Mouse (Mus musculus): ENCODE results near the gene Fam151b. TPM values are rescaled to one million over a fixed set of nuclear protein-coding genes. Genes with fewer than 3 reads are reported as not detected.

The Fam151b gene
- 9.7 and 12.1 TPM in 2 replicates for polyA plus RNA-seq (2012; rRNA removed)

DNA sequence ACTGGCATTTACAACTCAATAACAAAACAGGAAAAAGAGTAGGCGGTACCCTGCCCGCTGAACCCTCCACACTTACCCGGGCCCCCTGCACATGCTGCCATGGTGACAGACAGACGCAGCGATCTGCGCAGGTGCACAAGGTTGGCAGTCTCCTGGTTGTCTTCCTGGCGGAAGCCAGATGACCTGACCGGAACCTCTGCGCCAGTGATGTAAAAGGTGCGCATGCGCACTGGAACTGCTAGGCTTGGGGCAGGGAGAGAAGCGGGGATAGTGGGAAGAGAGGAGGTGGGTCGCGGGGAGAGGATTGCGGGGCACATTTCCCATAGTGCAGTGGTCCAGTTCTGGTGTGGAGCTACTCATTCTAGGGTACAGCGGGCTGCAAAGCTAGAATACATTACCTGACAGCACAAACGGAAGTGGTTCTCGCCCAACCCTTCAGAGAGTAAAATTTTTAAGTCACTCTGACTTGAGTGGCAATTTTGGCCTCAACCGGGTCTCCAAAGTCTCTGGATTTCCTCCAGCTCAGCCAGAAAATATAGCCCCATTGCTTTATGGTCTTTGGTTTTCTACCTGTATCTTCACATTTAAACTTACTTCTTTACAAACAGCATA is at the start of gene Fam151b:
Fam151b (minus strand) TSS at position 164 of the 612 bp plus-strand sequence.
- peak; percentile 91 to 94 for DNase-seq (ENCODE audit: extremely low spot score in 1 of 2, low spot score in 1 of 2)

- DNase-seq (ENCODE audit: extremely low spot score in 1 of 2, low spot score in 1 of 2): no peak
Observed at GRCm38 (mm10) chr13:92532216-92532615, 48.4 kb upstream of the Fam151b start.

DNA sequence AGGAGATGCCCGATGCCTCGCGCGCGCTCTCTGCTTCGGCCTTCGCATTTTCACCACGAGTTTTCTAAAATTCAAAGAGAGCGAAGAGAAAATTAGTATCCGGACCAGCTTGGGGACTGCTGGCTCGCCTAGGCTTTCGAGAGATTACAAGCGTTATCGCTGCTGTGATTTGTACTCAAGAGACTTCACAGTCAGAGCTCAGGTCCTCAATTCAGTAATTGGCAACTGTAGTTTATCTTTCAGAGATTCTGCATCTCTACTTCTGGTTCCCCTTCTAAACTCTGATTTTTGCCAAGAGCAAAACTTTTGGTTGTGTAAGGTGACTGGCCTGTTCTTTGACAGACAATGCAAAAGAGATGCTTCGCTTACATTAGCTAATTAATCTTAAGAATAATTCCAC is 47.4 kb upstream of the Fam151b start:
- DNase-seq (ENCODE audit: extremely low spot score in 1 of 2, low spot score in 1 of 2): no peak

DNA sequence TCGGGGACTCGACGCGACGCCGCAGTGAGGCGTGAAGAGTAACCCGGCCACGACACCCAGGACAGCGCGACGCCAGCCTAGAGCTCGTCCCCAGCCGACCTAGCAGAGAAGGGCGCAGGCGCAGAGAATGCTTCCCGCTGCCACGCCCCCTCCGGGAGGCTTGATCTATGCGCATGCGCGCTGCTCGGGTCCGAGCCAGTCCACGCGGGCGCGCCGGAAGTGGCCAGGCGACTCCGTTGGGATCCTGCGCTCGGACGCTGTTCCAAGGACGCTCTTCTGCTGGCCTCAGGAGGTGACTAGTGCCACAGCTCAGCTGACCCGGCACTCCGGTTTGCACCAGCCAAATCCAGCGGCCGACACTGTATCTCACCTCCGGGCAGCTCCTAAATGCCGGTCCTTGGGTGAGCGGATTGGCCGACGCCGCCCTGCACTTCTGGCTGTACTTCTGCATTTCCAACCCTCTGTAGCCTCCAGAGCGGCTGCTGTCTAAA is 47.0 kb upstream of the Fam151b start, which contains the start of gene Zfyve16:
Zfyve16 (minus strand) TSS at position 148 of the 491 bp plus-strand sequence.
- peak; percentile 88 to 98 for DNase-seq (ENCODE audit: extremely low spot score in 1 of 2, low spot score in 1 of 2)

DNA sequence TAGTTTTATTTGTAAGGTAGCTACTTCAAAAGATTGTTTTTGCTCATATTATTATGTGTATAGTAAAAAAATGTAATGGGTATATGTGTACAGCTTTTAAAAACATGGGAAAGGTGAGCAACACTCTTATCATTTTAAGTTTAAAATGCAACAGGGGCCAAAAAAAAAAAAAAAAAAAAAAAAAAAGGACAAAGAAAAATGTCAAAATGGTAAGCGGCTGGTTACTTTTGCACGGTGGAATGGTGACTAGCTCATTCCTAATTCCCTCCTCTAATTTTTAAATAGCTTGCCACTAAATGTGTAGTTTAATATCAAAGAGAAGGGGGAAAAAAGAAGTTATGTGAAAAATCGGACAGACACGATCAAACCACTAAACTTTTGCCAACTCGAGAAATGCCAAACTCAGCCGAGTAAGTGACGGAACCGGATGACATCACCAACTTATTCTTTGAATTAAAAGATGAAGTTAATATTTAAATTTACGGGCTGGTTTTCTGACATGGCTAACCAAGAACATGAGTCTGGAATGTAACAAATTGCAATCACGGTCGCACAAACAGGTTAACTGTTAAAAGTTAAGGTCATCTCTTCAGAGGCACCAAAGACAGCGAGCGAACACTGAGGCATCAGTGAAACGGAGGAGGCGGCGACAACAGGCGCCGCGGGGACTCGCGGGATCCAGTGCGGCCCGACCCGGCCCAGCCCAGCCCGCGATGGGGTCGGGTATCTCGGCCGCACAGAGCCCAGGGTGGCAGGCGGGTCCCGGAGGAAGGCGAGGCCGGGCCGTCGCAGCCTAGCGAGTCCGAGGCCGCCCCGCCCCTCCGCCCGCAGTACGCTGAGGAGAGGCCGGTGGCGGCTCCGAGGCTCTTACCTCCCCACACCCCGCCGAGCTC is 46.3 kb upstream of the Fam151b start:
- DNase-seq (ENCODE audit: extremely low spot score in 1 of 2, low spot score in 1 of 2): peak; percentile 3 to 26

- no peak for DNase-seq (ENCODE audit: extremely low spot score in 1 of 2, low spot score in 1 of 2)
Observed at GRCm38 (mm10) chr13:92523178-92523813, 39.5 kb upstream of the Fam151b start.

GRCm38 (mm10) chr13:92504871-92505270 is 21.1 kb upstream of the Fam151b start:
- no peak for DNase-seq (ENCODE audit: extremely low spot score in 1 of 2, low spot score in 1 of 2)

- DNase-seq (ENCODE audit: extremely low spot score in 1 of 2, low spot score in 1 of 2): no peak
Observed at GRCm38 (mm10) chr13:92491923-92492322, 8.1 kb upstream of the Fam151b start.

- DNase-seq (ENCODE audit: extremely low spot score in 1 of 2, low spot score in 1 of 2): no peak
Observed at GRCm38 (mm10) chr13:92490817-92491216, 7.0 kb upstream of the Fam151b start.

GRCm38 (mm10) chr13:92483348-92483747 is 467 bp downstream of the Fam151b start:
- peak in 1 of 2 experiments; percentile 49 for DNase-seq (ENCODE audit: extremely low spot score in 1 of 2, low spot score in 1 of 2)

- DNase-seq (ENCODE audit: extremely low spot score in 1 of 2, low spot score in 1 of 2): no peak
Observed at GRCm38 (mm10) chr13:92470151-92470550, 13.7 kb downstream of the Fam151b start.

DNA sequence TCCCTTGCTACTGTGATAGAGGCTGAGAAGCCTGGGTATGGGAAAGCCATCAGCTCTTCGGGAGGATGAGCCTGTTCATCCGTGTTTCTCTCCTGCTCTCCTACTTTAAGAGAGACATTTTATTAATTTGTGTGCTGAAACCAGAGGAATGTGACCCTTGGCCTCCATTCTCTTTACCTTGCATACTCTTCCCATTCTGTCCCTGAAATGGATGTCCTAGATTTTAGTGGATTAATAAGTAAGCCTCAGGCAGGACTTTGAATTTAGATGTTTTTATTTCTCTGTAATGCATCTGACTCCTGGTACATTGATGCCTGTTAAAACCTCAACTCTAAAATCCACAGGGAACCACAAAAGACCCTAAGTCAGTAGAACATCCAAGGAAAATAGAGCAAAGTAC is 14.4 kb downstream of the Fam151b start:
- DNase-seq (ENCODE audit: extremely low spot score in 1 of 2, low spot score in 1 of 2): no peak

DNA sequence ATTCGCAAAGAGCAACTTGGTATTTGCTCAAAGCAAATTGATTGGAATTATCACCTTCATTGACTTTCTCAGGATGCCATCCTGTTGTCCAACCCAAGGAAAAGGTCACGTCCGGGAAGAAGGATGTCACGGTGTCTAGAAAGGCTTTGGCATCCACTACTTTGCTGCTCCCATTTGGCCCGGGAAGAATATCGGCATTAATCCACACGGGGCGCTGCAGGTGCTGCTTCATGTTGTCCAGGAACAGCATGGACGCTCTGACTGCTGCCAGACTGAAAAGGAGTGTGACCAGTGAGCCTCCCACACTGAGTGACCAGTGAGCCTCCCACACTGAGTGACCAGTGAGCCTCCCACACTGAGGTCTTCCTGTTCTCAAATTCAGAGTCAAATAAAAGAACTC is 15.9 kb downstream of the Fam151b start:
- DNase-seq (ENCODE audit: extremely low spot score in 1 of 2, low spot score in 1 of 2): no peak

DNA sequence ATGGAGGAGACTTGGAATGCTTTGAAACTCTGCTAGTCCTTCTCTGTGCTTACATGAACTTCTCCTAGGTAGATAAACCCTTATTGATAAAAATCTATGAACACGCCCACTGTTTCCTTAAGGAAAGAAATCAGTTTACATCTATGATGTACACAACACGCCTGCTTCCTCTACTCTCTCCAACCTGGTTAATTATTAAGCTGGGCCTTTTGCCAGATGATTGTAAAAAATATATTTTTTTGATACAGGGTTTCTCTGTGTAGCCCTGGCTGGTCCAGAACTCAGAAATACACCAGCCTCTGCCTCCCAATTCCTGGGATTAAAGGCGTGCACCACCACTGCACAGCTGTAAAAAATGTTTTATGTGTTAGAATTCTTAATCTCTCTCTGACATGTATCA is 19.1 kb downstream of the Fam151b start:
- no peak for DNase-seq (ENCODE audit: extremely low spot score in 1 of 2, low spot score in 1 of 2)

DNA sequence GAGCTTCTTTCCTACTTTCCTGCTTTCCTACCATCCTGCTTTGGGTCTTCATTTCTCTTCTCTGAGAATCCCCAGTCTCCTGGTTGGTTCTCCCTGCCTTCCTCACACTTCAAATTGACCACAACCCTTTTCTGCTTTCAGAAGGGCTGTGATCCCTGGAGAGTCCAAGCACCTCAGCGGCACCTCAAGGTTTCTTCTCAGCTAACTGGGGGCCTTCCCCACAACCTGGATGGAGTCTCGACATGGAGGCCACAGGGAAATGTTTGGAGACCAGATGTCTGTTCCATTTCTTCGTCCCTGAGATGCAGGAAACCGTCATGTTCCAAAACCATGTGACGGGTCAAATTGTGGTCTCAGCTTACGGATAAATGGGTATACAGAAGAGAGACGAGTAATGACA is 36.9 kb downstream of the Fam151b start:
- no peak for DNase-seq (ENCODE audit: extremely low spot score in 1 of 2, low spot score in 1 of 2)

DNA sequence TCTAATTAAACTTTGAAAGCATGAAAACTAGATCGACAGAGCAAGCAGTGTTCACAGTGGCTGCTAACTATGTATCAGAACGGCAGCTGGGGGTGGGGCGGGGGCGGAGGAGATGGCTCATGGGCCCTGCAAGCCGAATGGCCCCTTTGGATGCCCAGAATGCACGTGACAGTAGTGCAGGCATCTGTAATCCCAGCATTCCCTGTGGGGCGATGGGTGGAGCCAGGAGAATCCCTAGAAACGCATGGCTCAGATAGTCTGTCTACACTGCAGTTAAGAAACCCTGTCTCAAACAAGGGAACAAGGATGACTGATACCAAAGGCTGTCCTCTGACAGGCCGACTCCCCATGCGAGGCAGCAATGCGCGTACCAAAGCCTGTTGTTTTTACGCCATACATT is 43.5 kb downstream of the Fam151b start:
- DNase-seq (ENCODE audit: extremely low spot score in 1 of 2, low spot score in 1 of 2): no peak

- no peak for DNase-seq (ENCODE audit: extremely low spot score in 1 of 2, low spot score in 1 of 2)
Observed at GRCm38 (mm10) chr13:92438656-92439055, 45.2 kb downstream of the Fam151b start.

- DNase-seq (ENCODE audit: extremely low spot score in 1 of 2, low spot score in 1 of 2): no peak
Observed at GRCm38 (mm10) chr13:92427351-92427855, 56.4 kb downstream of the Fam151b start.

DNA sequence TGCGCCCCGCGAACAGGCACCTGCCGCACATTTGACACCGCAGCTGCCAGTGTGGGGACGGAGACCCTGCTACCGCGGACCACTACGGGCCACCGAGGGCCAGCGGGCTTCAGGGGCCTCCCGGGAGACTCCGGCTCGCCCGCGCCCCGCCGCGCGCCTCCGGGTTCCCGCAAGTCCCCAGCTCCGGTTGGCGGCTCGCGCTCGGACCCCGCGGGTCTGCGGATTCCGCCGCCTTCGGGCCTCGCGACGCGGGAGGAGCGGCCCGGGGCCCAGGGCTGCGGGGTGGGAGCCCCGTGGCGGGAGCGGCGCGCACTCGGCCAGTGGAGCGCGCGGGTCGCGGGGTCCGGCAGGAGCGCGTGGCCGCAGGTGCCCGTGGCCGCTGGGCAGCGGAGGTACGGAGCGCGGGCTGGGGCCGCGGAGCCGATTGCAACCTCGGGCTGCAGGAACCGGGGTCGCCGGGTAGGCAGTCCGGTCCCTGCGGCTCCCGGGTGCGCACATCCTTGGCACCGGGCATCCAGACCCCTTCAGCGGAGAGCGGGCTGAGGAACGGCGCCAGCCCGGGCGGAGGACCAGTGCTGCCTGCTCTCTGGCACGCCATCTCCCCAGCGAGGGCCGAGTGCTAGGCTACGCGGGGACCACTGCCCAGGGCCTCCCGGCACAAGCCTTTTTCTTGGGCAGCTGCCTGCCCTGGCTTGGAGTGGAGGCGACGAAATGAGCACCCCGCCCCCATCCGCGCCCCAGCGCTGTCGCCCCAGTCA is 57.3 kb downstream of the Fam151b start:
- DNase-seq (ENCODE audit: extremely low spot score in 1 of 2, low spot score in 1 of 2): peak in 1 of 2 experiments; percentile 13

- peak; percentile 41 to 63 for DNase-seq (ENCODE audit: extremely low spot score in 1 of 2, low spot score in 1 of 2)
Observed at GRCm38 (mm10) chr13:92425758-92426264, 58.0 kb downstream of the Fam151b start, which contains the start of gene Ankrd34b. Gene Ankrd34b (plus strand): TSS chr13:92425896.
